ENCODE assay signal across 8 mouse cellular contexts in genomic region chr17:34651507-34652221, GRCm38 (mm10). TPM values are rescaled to one million over a fixed set of nuclear protein-coding genes. Genes with fewer than 3 reads are reported as not detected.
DNase-seq lines count a peak whose midpoint lies in the region; ATAC-seq lines count a peak whose summit lies in the region.
"Had no signal": no experiment of that assay in that cellular context is flagged by ENCODE, and none has a peak within 500 bp of the region (broad histone marks: within the 10 kb centered on the region; RNA-seq: fewer than 3 reads in every experiment).

No protein-coding gene starts in this region.

- H3K4me3 ChIP-seq in kidney, embryonic 15.5 days (replicated peaks) = no peak overlapping the region
- H3K4me3 ChIP-seq in embryonic facial prominence, embryonic 11.5 days (ENCODE audit: low read depth, low read length) = no peak overlapping the region

- WGBS in kidney, embryonic 15.5 days = 49% methylated on average over 19 of the region's 19 CpGs
- 48% methylated on average over 19 of the region's 19 CpGs for WGBS in embryonic facial prominence, embryonic 11.5 days

- H3K27ac ChIP-seq in kidney, embryonic 15.5 days = no peak overlapping the region
- H3K27ac ChIP-seq in embryonic facial prominence, embryonic 11.5 days (replicated peaks; ENCODE audit: low read depth, low read length) = no peak overlapping the region

- H3K36me3 ChIP-seq in kidney, embryonic 15.5 days = peaks cover 59% of the 10 kb centered on the region
- peaks cover 10% of the 10 kb centered on the region for H3K36me3 ChIP-seq in embryonic facial prominence, embryonic 11.5 days (replicated peaks; ENCODE audit: control insufficient read depth, insufficient read depth, low read depth, low read length)

- H3K4me2 ChIP-seq in kidney, embryonic 15.5 days = no peak overlapping the region
- H3K4me2 ChIP-seq in embryonic facial prominence, embryonic 11.5 days (ENCODE audit: low read depth, low read length) = no peak overlapping the region

- DNase-seq in kidney, adult 18-20 months = peak; percentile 63
- DNase-seq in 416B (ENCODE audit: low read depth) = peak; percentile 71
- peak; percentile 56 for DNase-seq in ES-CJ7 (ENCODE audit: low read depth, low spot score)
- peak; percentile 38 for DNase-seq in embryonic facial prominence, embryonic 11.5 days (ENCODE audit: low spot score)
- DNase-seq in thymus, postnatal 25 days = peak; percentile 70
- DNase-seq in left cerebral cortex, postnatal 4 days = no peak

- intact Hi-C loops in left cerebral cortex, postnatal 4 days (cut with DNase I) = loop anchor here (5.0 kb wide), 1 partner anchor 186 kb away; the partner anchor contains the start of genes Dxo and Stk19

- no peak overlapping the region for H3K9ac ChIP-seq in kidney, embryonic 15.5 days
- no peak overlapping the region for H3K9ac ChIP-seq in embryonic facial prominence, embryonic 11.5 days (replicated peaks; ENCODE audit: low read length)

- no peaks in the 10 kb centered on the region for H3K9me3 ChIP-seq in kidney, embryonic 15.5 days (replicated peaks)
- no peaks in the 10 kb centered on the region for H3K9me3 ChIP-seq in embryonic facial prominence, embryonic 11.5 days (replicated peaks; ENCODE audit: control insufficient read depth, low read length)

- H3K27me3 ChIP-seq in kidney, embryonic 15.5 days = no peaks in the 10 kb centered on the region
- no peaks in the 10 kb centered on the region for H3K27me3 ChIP-seq in embryonic facial prominence, embryonic 11.5 days (ENCODE audit: control insufficient read depth, insufficient read depth, low read length)

- peaks cover 44% of the 10 kb centered on the region for H3K4me1 ChIP-seq in kidney, embryonic 15.5 days
- peaks cover 5% of the 10 kb centered on the region; the same call in 1 of the 2 replicates for H3K4me1 ChIP-seq in embryonic facial prominence, embryonic 11.5 days (ENCODE audit: control insufficient read depth, insufficient read depth, low read length)

- ATAC-seq in kidney, embryonic 15.5 days (replicated peaks; ENCODE audit: low FRiP score) = no peak
- no peak for ATAC-seq in embryonic facial prominence, embryonic 11.5 days (replicated peaks; ENCODE audit: insufficient number of reproducible peaks, low FRiP score, low TSS enrichment, low read depth)

RNA-seq across cellular contexts. Expression of gene Atf6b, which starts 4.7 kb away (rescaled TPM):
- 86.2 and 98.2 TPM in 2 replicates for polyA plus RNA-seq in kidney, embryonic 15.5 days (2015; fragmentation: Nextera tagmentation; extraction: Ambion mirVana)
- 55.8 and 58.5 TPM in 2 replicates for polyA plus RNA-seq in embryonic facial prominence, embryonic 11.5 days (2014; fragmentation: Nextera tagmentation; extraction: Ambion mirVana)
- total RNA-seq in left cerebral cortex, postnatal 4 days (2021) = 10 to 100 TPM; 72.8 to 75.4 TPM

RNA-seq across cellular contexts. Expression of gene Fkbpl, which starts 7.1 kb away (rescaled TPM):
- 17.2 and 18.4 TPM in 2 replicates for polyA plus RNA-seq in kidney, embryonic 15.5 days (2015; fragmentation: Nextera tagmentation; extraction: Ambion mirVana)
- 16.2 and 16.6 TPM in 2 replicates for polyA plus RNA-seq in embryonic facial prominence, embryonic 11.5 days (2014; fragmentation: Nextera tagmentation; extraction: Ambion mirVana)
- total RNA-seq in left cerebral cortex, postnatal 4 days (2021) = 10 to 100 TPM in 1 of 2 experiments, 1 to 10 TPM in 1; 7.9 to 10.5 TPM

RNA-seq across cellular contexts. Expression of gene Tnxb, which starts 18.7 kb away (rescaled TPM):
- polyA plus RNA-seq in kidney, embryonic 15.5 days (2015; fragmentation: Nextera tagmentation; extraction: Ambion mirVana) = 0.35 and 0.75 TPM in 2 replicates
- not detected in 2 replicates for polyA plus RNA-seq in embryonic facial prominence, embryonic 11.5 days (2014; fragmentation: Nextera tagmentation; extraction: Ambion mirVana)
- total RNA-seq in left cerebral cortex, postnatal 4 days (2021) = 1 to 10 TPM; 1.9 to 2.2 TPM
- total RNA-seq: common myeloid progenitor, adult 5-6 weeks had no signal

RNA-seq across cellular contexts. Expression of gene Prrt1, which starts 22.3 kb away (rescaled TPM):
- 0.24 and 0.35 TPM in 2 replicates for polyA plus RNA-seq in kidney, embryonic 15.5 days (2015; fragmentation: Nextera tagmentation; extraction: Ambion mirVana)
- 0.10 and 0.11 TPM in 2 replicates for polyA plus RNA-seq in embryonic facial prominence, embryonic 11.5 days (2014; fragmentation: Nextera tagmentation; extraction: Ambion mirVana)
- 10 to 100 TPM; 78.2 to 81.9 TPM for total RNA-seq in left cerebral cortex, postnatal 4 days (2021)
- total RNA-seq: common myeloid progenitor, adult 5-6 weeks had no signal

RNA-seq across cellular contexts. Expression of gene Ppt2, which starts 23.4 kb away (rescaled TPM):
- polyA plus RNA-seq in kidney, embryonic 15.5 days (2015; fragmentation: Nextera tagmentation; extraction: Ambion mirVana) = 36.5 and 39.1 TPM in 2 replicates
- 19.4 and 20.0 TPM in 2 replicates for polyA plus RNA-seq in embryonic facial prominence, embryonic 11.5 days (2014; fragmentation: Nextera tagmentation; extraction: Ambion mirVana)
- 10 to 100 TPM; 30.3 to 32.7 TPM for total RNA-seq in left cerebral cortex, postnatal 4 days (2021)
